Mouse (Mus musculus): ENCODE measurements at regions not wholly inside any gene's neighbourhood (a gene's known extent, or its start where the extent isn't known, plus 50 kb on each side); places are given as distances from the start of the nearest gene placed in this dataset.
"Not testable (repeated sequence)": the region's sequence is repeated elsewhere in the genome, so short reads cannot be mapped to it uniquely, and the experiment has no call there.

DNA sequence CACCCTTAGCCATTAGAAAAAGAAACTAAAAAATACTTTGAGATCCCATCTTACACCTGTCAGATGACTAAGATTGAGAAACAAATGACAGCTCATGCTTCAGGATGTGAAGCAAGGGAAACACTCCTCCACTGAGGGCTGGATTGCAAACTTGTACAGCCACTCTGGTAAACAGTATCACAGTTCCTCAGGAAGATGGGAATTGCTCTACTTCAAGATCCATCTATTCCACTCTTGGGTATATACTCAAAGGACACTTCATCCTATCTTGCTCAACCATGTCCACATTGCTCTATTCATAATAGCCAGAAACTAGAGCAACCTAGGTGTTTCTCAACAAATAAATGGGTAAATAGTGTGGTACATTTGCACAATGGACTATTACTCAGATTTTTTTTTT, 241.2 kb downstream of the Snx19 start:
- in situ Hi-C loops (cut with MboI, MseI), result no loop called here

DNA sequence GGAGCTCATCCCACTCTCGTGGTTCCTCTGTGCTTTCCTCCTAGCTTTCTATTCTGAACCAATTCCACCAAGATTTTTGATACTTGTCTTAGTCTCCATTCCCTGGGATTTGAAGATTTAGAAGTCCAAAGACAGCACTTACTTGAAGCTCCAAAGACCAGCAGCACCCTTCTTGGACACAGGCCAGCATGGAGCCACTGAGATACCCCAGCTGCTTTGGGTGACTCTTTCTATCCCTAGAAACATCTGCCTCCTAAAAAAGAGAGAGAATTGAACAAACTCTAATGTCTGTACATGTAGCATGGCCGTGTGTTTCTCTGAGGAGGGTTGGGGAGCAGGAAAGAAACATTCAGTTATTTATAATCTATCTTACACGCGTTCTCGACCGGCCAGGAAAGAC, 235.5 kb downstream of the Snx19 start:
- in situ Hi-C loops (cut with MboI, MseI), result no loop called here

DNA sequence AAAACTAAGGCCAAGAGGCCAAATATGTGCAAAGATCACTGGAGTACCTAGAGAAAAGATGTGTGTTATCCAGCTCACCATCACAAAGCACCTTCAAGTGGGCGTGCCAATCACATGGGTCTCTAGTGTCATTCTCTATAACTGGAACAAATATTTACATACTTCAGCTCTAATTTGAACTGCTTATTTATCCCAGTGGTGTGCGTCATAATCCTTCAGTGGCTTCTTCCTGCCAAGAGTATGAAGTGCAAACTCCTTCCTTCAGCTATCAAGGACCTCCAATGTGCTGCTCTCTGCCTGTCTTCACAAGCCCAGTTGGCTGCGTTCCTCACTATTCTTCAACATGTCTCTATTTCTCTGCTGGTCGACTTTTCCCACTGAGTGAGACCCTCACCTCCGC, 227.1 kb downstream of the Snx19 start:
- in situ Hi-C loops (cut with MboI, MseI), result no loop called here

DNA sequence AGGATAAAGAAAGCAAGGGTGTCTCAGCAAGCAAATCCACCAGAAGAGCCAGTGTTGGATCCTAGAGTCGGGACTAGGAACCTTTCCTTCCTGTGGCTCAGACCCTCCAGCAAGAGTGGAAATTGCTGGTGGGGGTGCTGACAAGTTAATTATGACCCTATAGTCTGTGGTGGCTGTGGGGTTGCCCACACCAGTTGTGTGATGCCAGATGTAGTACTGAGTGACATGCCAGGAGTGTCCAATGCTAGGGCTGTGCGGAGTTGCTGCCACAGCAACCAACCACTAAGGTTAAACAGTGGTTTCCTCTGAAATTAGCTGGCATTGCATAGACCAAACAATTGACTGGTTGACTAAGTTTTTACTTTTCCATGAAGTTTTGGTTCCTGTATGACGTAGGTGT, 226.3 kb downstream of the Snx19 start:
- in situ Hi-C loops (cut with MboI, MseI), result no loop called here

DNA sequence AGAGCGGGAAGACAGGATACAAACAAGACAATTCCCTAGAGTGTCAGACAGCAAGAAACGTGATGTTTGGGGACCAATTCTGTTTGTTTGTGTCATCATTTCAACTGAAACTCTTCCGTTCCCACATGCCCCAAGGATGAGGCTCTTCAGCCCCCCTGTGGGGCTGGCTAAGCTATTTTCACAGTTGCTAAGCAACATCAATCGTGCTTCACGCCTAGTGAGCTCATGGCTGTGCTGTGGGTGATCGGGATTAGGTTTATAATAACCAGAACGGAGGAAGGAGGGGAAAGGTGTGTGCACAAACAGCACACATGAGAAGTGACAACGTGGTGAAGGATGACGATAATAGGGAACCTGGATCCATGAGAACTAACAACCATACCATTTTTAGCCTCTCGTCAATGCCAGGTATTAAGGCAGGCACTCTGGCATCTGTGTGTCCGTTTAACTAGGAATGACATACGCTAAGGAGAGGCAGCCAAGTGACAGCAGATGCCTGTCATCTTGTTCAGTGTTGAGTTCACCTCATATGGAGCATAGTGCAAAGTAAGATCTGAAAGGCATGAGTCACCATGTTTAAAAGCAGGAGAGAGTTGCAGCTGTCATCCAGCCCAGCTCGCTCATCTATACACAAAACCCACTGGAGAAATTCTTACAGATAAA, 222.6 kb downstream of the Snx19 start:
- in situ Hi-C loops (cut with MboI, MseI), result no loop called here

DNA sequence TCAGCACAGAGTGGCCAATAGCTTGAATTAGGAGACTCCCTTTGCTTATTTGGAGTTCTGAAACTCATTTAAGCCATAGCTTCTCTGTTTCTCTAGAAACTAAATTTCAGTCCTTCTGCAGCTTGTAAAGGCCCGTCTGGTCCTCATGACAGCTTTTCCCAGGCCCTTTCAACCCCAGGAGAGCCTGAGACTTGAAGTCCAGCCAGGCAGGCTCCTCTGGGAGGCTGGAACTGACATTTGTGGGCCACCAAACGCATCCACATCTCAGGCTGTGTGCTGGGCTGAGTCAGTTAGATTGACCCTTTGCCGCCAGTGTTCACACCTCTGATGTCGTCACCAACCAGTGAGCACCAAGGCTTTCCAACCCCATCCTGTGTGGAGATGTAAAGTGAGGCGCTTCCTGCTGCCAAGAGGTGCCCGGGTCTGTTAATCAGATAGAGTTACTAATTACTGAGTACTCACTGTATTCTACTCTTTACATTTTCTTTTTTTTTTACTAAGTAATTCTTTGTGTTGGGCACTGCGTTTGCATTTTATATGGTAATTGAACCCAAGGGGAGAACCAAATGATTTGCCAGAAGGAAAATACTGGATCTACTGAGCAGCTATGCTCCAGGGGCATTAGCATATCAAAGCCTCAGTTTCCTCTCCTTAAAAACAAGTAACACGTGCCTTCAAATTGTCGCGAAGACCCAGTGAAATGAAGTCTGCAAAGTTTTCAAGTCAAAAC, 207.0 kb downstream of the Snx19 start:
- in situ Hi-C loops (cut with MboI, MseI), result no loop called here

DNA sequence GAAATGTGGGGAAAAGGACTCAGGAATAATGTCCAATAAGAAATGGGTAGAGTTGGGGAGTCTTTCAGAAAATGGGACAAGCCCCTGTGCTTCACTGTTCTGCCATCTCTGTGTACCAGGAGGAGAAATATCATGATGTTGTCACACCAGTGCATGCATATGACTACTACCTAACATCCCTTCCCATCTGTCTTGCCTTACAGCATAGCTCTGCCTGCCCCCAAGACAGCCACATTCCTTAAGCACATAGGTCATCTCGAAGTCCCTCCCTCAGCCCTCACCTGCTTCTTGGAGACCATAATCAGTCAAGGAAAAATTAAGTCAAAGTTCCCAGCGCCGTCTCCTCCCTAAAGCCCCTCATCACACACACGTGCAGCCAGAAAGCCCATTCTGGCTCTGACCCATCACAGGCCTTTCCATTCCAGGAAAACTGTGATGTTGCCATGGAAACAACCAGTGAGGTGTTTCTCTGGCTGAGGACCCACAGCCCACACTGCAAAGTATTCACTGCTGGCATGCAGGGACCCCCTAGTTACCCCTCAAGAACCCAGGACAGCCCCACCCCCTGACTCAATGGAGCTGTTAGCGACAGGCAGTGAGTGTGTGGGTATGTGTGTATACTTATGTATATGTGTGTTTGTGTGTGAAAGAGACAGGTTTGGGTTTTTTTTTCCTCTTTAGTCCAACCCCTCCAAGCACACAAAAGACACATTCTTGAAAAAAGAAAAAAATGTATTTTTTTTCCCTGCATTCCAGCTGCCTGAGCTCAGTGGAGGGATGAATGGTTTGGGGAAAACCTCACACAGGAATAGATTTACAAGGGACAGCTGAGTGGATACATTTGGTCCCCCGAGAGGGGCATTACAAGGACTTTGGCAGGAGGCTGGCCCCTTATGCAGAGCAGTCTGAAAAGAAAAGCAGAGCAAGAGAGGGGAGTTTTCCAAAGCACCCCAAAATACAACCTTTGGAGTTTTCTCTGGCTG, 205.5 kb downstream of the Snx19 start:
- in situ Hi-C loops (cut with MboI, MseI), result no loop called here

DNA sequence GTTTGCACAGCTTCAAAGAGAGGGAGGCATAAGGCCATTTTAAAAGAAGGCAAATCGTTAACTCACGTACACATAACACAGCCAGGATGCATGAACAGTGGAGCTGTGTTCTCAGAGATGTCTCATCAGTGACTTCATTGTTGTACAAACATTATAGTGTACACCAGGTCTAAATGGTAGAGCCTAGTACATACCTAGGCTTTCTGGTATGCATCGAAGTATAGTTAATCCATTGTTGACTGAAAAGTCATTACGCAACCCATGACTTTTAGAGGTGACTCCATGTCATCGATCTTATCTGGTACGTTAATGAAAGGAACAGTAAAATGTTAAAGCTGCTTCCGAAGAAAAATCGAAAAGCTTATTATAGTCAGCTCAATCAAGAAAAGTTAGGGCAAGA, 198.7 kb downstream of the Snx19 start:
- in situ Hi-C loops (cut with MboI, MseI), result loop anchor here (10.0 kb wide), 1 partner anchor 521 kb away; no protein-coding TSS in a partner anchor

DNA sequence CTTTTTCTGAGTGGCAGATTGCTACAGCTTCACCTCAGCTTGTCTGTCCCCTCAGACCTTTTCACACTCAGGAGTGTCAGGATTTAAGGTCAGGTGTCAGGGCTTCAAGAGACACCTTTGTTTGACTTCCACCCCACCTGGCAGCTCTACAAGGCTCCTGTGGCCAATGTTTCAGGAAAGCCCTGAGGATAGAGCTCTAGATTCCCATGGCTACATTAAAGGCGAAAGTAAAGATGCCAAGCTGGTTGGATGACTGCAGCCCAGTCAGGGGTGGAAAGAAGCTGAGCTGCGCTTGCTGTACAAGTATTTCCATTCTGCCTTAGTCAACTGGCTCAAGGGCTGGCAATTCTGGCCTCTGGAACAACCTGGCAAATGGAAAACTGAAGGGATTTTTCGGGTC, 198.2 kb downstream of the Snx19 start:
- in situ Hi-C loops (cut with MboI, MseI), result loop anchor here (10.0 kb wide), 1 partner anchor 520 kb away; no protein-coding TSS in a partner anchor

DNA sequence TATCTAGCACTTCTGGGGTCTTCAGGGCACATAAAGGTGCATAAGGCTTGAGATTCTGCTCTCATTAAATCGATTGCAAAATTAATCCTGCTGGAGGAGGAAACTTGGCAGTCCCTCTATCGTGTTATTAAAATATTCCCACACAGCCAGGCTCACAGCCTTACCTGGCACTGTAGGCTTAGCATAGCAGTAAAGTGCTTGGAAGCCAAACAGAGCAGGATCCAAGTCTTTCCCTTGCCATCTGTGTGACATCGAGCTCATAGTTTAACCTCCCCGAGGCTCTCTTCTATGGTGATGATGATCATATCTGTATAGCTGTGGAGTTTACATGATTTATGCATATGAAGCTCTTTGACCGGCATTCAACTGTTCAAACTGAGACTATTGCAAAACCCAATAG, 197.6 kb downstream of the Snx19 start:
- in situ Hi-C loops (cut with MboI, MseI), result loop anchor here (10.0 kb wide), 1 partner anchor 520 kb away; no protein-coding TSS in a partner anchor

DNA sequence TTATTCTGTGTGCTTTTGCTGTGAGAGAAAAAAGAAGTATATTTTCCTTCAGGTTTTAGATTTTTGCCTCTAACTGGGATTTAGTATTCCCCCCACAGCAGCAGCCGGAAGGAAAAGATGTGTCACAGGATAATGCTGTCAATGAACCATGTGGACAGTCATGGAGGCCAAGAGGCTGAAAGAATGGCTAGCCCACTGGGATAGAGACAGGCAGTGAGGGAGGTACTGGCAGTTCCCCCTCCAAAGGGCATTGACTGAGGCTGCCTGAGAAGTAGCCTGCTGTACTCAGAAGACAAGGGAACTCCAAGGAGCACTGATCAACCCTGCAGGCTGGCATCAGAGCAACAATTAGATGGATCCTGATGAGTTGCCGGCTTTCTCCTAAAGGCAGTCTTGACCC, 192.4 kb downstream of the Snx19 start:
- in situ Hi-C loops (cut with MboI, MseI), result no loop called here

DNA sequence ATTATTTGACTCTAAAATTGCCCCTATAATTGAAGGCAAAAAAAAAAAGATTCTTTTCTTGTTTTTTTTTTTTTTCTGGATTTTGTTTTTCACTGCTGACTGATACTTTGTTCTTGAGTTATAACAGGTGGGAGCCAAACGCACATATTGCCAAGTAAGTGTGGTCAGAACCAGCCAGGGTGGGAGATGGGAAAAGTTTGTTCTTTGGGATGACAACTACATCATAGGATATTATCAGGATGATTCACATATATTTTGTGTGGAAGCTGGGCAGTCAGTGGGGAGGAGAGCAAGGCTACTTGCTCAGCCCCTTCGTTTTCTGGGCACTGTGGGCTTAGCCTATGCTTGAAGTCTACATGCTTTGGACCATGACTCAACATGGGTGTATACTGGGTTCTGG, 191.3 kb downstream of the Snx19 start:
- in situ Hi-C loops (cut with MboI, MseI), result no loop called here

DNA sequence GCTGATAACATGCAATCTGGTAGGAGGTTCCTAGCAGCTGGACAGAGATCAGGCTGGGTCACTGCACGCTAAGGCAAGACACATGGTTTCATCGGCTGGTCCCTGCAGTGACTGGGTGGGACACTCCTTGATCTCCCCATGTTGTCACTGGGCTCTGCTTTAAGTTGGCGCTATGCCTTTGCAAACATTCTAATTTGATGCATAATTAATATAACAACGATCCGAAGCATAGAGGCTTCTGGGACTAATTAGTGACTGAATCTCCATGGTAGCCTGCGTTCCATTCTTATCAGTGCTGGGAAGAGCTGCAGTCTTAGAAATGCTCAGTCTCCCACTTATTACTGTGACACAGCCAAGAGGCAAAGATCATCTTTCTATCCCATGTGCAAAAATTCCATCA, 186.8 kb downstream of the Snx19 start:
- in situ Hi-C loops (cut with MboI, MseI), result no loop called here

DNA sequence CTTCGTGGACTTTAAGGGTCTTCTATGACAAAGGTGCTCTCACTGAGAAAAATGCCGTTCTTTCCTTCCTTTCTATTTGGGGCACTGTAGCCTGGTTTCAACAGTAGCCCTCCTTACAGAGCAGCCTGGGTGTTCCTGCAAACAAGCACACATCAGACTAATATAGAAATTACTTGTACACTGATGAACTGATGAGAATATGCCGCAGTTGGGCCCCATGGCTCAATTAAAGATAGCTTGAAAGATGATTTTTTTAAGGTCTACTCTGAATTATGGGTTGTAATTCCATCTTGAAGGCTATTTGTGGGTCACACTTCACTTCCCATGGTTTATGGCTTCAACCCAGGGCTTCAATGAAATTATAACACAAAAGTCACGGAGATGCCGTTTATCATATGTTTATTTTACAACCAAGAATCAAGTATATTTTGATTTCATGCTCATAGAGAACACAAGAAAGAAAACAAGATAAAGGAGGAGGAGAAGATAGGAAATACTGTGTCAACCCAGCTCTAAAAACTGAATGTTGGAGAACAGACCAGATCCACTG, 186.2 kb downstream of the Snx19 start:
- in situ Hi-C loops (cut with MboI, MseI), result no loop called here

DNA sequence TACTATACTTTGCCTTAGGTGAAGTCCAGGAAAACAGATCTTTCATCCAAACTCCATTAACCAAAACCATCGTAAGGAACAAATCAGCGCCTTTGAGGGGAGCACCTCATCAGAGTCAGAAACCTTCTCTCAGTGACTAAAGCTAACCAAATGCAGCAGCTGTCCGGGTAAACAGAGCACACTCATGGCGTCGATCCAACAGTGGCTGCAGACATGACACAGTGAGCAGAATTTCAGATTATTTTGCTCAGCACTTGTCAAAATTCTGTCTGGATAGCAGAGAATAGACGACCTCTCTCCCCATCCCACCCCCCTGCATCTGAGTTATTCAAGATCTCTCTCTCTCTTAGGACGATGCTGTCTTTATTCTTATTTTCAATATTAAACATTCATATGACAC, 183.4 kb downstream of the Snx19 start:
- in situ Hi-C loops (cut with MboI, MseI), result no loop called here

DNA sequence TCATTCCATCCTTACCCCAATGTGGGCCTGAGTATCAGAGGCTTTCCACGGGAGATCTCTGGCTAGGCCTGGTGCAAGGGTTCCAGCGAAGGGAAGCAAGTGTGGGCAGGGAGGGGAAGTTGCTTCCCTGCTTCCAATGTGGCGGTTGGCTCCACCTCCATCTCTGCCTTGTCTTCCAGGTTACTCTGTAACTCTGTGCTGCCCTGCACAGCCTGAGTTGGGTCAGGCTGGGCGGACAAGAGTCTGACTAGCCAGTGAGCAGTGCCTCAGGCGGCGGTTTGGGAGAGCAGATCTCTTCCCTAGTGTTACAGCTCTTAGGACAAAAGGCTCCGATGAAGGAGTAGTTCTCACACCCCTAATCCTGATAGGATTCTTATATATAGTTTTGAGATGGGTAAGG, 172.8 kb downstream of the Snx19 start:
- in situ Hi-C loops (cut with MboI, MseI), result no loop called here

DNA sequence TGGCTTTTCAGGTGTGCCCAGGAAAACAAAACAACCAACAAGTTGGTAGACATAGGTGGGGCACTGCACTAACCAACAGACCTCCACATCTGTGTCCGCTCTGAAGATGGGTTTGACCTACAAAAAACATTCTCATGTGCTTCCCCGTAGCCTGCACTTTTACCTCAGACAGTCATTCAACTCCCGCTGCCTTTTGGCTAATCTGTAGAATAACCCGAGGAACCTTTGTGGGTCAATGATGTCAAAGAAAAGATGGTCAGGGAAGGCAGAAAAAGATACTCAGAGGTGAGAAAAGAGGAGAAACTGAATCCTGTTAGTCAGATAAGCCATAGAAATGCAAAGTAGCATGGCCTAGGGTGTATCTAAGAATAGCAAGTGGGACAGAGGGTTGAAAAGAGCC, 170.8 kb downstream of the Snx19 start:
- in situ Hi-C loops (cut with MboI, MseI), result no loop called here

DNA sequence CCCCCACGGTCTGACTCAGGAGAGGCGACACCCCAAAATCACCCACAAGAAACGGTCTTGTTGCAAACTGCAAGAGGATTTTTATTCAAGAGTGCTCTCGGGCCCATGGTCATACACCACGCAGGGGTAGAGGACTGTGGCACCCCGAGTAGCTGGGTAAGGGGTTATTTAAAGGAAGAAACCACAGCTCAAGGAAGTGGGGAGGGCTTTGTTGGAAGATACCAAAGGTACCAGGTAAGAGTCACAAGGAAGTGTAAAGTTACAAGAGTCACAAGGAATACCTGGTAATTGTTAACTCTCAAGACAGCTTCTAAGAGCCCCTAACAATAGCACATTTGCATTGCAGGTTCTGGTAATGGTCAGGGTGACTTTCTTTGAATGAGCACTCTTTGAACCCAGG, 170.2 kb downstream of the Snx19 start:
- in situ Hi-C loops (cut with MboI, MseI), result not testable (repeated sequence)

DNA sequence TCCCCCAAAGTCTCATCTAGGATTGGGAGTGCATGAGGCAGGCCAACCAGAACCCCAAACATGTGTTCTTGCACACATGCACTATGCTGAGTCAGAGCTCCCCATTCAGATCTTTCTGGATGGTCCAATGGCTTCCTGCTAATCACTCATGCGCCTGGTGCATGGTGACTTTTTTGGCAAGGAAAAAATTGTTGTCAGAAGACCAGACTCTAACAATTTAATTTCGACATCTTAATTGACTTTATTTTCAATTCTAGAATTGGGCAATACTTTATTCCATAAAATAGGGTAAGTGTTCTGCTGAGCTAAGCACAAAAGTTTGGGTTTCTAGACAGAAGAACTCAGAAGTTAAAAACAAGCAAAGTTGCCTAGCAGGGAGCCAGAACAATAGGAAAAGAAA, 165.7 kb downstream of the Snx19 start:
- in situ Hi-C loops (cut with MboI, MseI), result no loop called here

DNA sequence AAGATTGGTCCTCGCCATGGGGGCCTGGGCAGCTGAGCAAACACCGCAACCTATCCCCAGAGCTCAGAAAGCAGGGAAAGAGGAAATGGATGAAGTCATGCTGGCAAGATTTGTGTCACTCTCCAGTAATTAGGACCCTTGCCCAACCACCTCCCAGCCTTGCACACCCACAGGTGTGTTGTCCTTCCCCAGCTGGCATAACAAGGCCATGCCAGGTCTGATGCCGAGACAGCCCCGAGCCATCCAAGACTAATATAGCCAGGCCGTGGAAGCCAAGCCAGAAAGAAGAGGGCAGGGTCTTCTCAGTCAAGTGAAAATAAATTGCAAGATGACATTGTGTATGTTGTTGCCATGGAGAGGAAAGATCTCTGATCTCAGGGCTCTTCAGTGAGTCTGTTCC, 164.3 kb downstream of the Snx19 start:
- in situ Hi-C loops (cut with MboI, MseI), result no loop called here

DNA sequence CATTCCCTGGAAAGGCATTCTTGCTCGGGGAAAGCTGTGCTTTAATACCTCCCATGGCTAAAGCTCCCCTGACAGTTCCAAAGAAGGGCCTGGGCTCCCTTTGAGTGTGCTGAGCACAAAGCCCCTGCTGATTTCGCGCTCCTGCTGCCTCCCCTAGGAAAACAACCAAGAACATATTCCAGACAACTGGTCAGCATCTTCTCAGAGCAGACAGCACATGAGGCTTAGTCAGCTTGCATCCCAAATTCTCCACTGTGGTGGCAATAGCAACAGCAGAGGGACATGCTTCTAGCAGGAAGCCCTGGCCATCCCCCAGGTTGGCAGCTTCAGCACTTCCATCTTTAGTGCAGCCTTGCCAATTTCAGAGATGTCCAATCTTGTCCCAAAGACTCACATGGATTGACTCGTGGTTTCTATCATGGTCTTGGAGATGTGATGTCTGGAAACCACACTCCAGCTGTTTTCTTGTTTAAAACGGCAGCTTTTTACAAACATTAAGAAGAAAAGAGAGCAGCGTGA, 163.8 kb downstream of the Snx19 start:
- in situ Hi-C loops (cut with MboI, MseI), result no loop called here
